Comparison of ENCODE assay signal across 13 mouse cellular contexts in the genomic region with DNA sequence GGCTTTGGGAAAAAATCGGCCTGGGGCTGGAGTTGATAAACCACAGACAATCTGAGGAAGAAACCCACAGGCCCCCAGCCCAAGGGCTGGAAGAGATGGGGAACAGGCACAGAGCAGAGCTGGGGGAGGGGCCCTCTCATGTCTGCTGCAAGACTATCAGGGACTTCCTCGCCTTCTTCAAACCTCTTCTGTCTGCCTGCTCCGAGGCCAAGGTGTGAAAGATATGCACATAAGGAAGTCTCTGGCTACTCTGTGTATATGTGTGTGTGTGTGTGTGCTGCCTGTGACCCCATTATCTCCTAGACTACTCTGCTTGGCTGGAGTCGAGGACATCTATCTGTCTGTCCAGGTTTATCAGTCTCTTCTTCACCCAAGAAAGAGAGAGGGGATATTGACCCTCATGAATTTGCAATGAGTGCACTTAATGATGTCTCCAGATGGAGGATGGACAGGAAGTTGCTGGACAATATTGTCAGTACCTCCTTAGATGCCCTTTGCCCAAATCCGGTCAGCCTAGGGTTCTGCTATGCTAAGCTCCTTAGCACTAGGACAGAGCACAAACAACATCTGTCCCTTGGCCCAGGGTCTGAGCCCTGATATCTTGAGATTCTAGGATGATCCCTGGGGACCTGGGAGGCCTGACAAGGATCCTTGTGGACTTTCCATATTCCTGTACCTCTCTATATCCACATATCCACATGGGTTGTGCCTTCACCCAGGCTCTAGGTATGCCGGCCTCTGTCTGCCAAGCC. TPM values are rescaled to one million over a fixed set of nuclear protein-coding genes. Genes with fewer than 3 reads are reported as not detected.
DNase-seq lines count a peak whose midpoint lies in the region; ATAC-seq lines count a peak whose summit lies in the region.
"Had no signal": no experiment of that assay in that cellular context is flagged by ENCODE, and none has a peak within 500 bp of the region (broad histone marks: within the 10 kb centered on the region; RNA-seq: fewer than 3 reads in every experiment).

No protein-coding gene starts in this region.

- no peaks in the 10 kb centered on the region for H3K36me3 ChIP-seq in hindbrain, embryonic 11.5 days (ENCODE audit: control insufficient read depth, insufficient read depth, low read length)
- H3K36me3 ChIP-seq in midbrain, embryonic 10.5 days: no peaks in the 10 kb centered on the region

- no peak for ATAC-seq in hindbrain, embryonic 11.5 days (ENCODE audit: low FRiP score)

- no peak overlapping the region for H3K4me3 ChIP-seq in hindbrain, embryonic 11.5 days (ENCODE audit: low read depth, low read length)
- H3K4me3 ChIP-seq in midbrain, embryonic 10.5 days: no peak overlapping the region

- no peaks in the 10 kb centered on the region for H3K9me3 ChIP-seq in hindbrain, embryonic 11.5 days (ENCODE audit: control insufficient read depth, low read length)
- H3K9me3 ChIP-seq in midbrain, embryonic 10.5 days (replicated peaks): no peaks in the 10 kb centered on the region

- H3K4me1 ChIP-seq in hindbrain, embryonic 11.5 days (replicated peaks; ENCODE audit: control insufficient read depth, insufficient read depth, low read length): 0 out of 2 replicates have a peak, but pooled peaks cover 2% of the 10 kb centered on the region
- H3K4me1 ChIP-seq in midbrain, embryonic 10.5 days: peaks cover 74% of the 10 kb centered on the region

- H3K27me3 ChIP-seq in hindbrain, embryonic 11.5 days (ENCODE audit: control insufficient read depth, insufficient read depth, low read length): no peaks in the 10 kb centered on the region
- peaks cover under 1% of the 10 kb centered on the region; the same call in 1 of the 2 replicates for H3K27me3 ChIP-seq in midbrain, embryonic 10.5 days (ENCODE audit: low read depth, poor library complexity, severe bottlenecking)

- 72% methylated on average over 6 of the region's 6 CpGs for WGBS in hindbrain, embryonic 11.5 days
- WGBS in midbrain, embryonic 10.5 days: 68% methylated on average over 6 of the region's 6 CpGs

- peak; percentile 74 for DNase-seq in heart, adult 11 months
- DNase-seq in heart, adult 8-10 months (ENCODE audit: low spot score): no peak
- no peak for DNase-seq in hindbrain, embryonic 11.5 days (ENCODE audit: low spot score)
- no peak for DNase-seq in midbrain, embryonic 10.5 days (ENCODE audit: low spot score)
- DNase-seq in retina, postnatal 1 day: peak; percentile 65
- DNase-seq in kidney, adult 8-10 months: no peak
- no peak for DNase-seq in frontal cortex, postnatal 14 days (ENCODE audit: low spot score in 2 of 2)
- DNase-seq in cerebellum, postnatal 25 days: no peak
- DNase-seq: cerebellum, adult 11 months; heart, adult 18-20 months; heart, postnatal 36 days; liver; lung, postnatal 14 days had no signal

- no peak overlapping the region for H3K4me2 ChIP-seq in hindbrain, embryonic 11.5 days (replicated peaks; ENCODE audit: low read depth, low read length)

- H3K27ac ChIP-seq in hindbrain, embryonic 11.5 days (ENCODE audit: low read depth, low read length): peak overlapping the region; percentile 19
- peak overlapping the region; percentile 79 for H3K27ac ChIP-seq in midbrain, embryonic 10.5 days (replicated peaks)

- no peak overlapping the region for H3K9ac ChIP-seq in hindbrain, embryonic 11.5 days (ENCODE audit: low read depth, low read length)

RNA-seq across cellular contexts. Expression of gene Sema3f, which starts 18.8 kb away (rescaled TPM):
- total RNA-seq in heart, adult 8-10 months (2022): 10 to 100 TPM; 11.9 to 16.5 (median 14.3) TPM
- polyA plus RNA-seq in hindbrain, embryonic 11.5 days (2014; fragmentation: Nextera tagmentation; extraction: Ambion mirVana): 10.7 and 12.0 TPM in 2 replicates
- 14.9 and 17.2 TPM in 2 replicates for polyA plus RNA-seq in midbrain, embryonic 10.5 days (2016; fragmentation: Nextera tagmentation; extraction: Ambion mirVana)

RNA-seq across cellular contexts. Expression of gene Rbm5, which starts 41.7 kb away (rescaled TPM):
- 10 to 100 TPM; 34.0 to 45.4 (median 39.7) TPM for total RNA-seq in heart, adult 8-10 months (2022)
- 198 and 241 TPM in 2 replicates for polyA plus RNA-seq in hindbrain, embryonic 11.5 days (2014; fragmentation: Nextera tagmentation; extraction: Ambion mirVana)
- 200 and 220 TPM in 2 replicates for polyA plus RNA-seq in midbrain, embryonic 10.5 days (2016; fragmentation: Nextera tagmentation; extraction: Ambion mirVana)

RNA-seq across cellular contexts. Expression of gene Gnat1, which starts 49.6 kb away (rescaled TPM):
- total RNA-seq in heart, adult 8-10 months (2022): not detected
- polyA plus RNA-seq in hindbrain, embryonic 11.5 days (2014; fragmentation: Nextera tagmentation; extraction: Ambion mirVana): 0.84 and 1.2 TPM in 2 replicates
- polyA plus RNA-seq in midbrain, embryonic 10.5 days (2016; fragmentation: Nextera tagmentation; extraction: Ambion mirVana): 3.2 and 3.6 TPM in 2 replicates
- total RNA-seq: heart, adult 18-20 months; heart, postnatal 36 days had no signal

RNA-seq across cellular contexts. Expression of gene Slc38a3, which starts 59.8 kb away (rescaled TPM):
- 10 to 100 TPM; 62.8 to 91.0 (median 81.6) TPM for total RNA-seq in heart, adult 8-10 months (2022)
- 8.0 and 9.8 TPM in 2 replicates for polyA plus RNA-seq in hindbrain, embryonic 11.5 days (2014; fragmentation: Nextera tagmentation; extraction: Ambion mirVana)
- 9.3 and 11.6 TPM in 2 replicates for polyA plus RNA-seq in midbrain, embryonic 10.5 days (2016; fragmentation: Nextera tagmentation; extraction: Ambion mirVana)

Comparison
In these comparisons a context has a peak if more than half of its experiments do, and no peak if none do; other contexts are left out.
1. DNase-seq: peak in heart, adult 11 months (single experiment) and retina, postnatal 1 day (single experiment); none in heart, adult 8-10 months (single experiment), hindbrain, embryonic 11.5 days (single experiment), midbrain, embryonic 10.5 days (single experiment), kidney, adult 8-10 months (0 of 2), frontal cortex, postnatal 14 days (0 of 2) and cerebellum, postnatal 25 days (0 of 2).